Mouse (Mus musculus) limb, embryonic 12.5 days (tissue): Measurements from ENCODE around the gene Calb2. TPM values are rescaled to one million over a fixed set of nuclear protein-coding genes. Genes with fewer than 3 reads are reported as not detected.

Experiments
- ATAC-seq: fragments of 200-750 bp; cut with Nextera tagmentation; 2 replicates; pipeline ENCODE4 v1.8.0; 2017; ENCODE audit warnings: low read depth, moderate TSS enrichment; ENCODE audit not compliant: insufficient number of reproducible peaks, insufficient read depth, low FRiP score, low TSS enrichment
- H3K27ac ChIP-seq: fragments of 300-500 bp; sonication (generic); 2 replicates; pipeline ENCODE4 v1.5.1; 2016; ENCODE audit warnings: mild to moderate bottlenecking, moderate library complexity
- H3K27me3 ChIP-seq: fragments of 300-500 bp; sonication (generic); 2 replicates; pipeline ENCODE4 v1.6.1; 2016; ENCODE audit warnings: mild to moderate bottlenecking, moderate library complexity
- H3K36me3 ChIP-seq: fragments of 300-500 bp; sonication (generic); 2 replicates; pipeline ENCODE4 v1.6.1; 2016; ENCODE audit warnings: mild to moderate bottlenecking, moderate library complexity
- H3K4me1 ChIP-seq: fragments of 300-500 bp; sonication (generic); replicated peaks from 2 replicates; pipeline ENCODE4 v1.6.1; 2016
- H3K4me2 ChIP-seq: fragments of 300-500 bp; sonication (generic); 2 replicates; pipeline ENCODE4 v1.6.1; 2016; ENCODE audit warnings: mild to moderate bottlenecking, moderate library complexity
- H3K4me3 ChIP-seq: fragments of 300-500 bp; sonication (generic); replicated peaks from 2 replicates; pipeline ENCODE4 v1.5.1; 2016; ENCODE audit warnings: mild to moderate bottlenecking
- H3K9ac ChIP-seq: fragments of 300-500 bp; sonication (generic); replicated peaks from 2 replicates; pipeline ENCODE4 v1.6.1; 2016; ENCODE audit warnings: mild to moderate bottlenecking, moderate library complexity
- H3K9me3 ChIP-seq: fragments of 300-500 bp; sonication (generic); 2 replicates; pipeline ENCODE4 v1.6.1; 2016; ENCODE audit warnings: mild to moderate bottlenecking, moderate library complexity
- WGBS: fragments of 180-500 bp; shearing (Covaris S2); methylation state at CpG from one replicate; pipeline ENCODE4 v1.1.7; 2016; 5-methylcytosine and 5-hydroxymethylcytosine counted together
- polyA plus RNA-seq: library from polyadenylated mRNA; unstranded; fragments of >200 nt; fragmentation: Nextera tagmentation; extraction: Ambion mirVana; gene quantifications from 2 replicates; pipeline ENCODE4 v1.2.1, GENCODE M21; 2016

Gene Calb2
- polyA plus RNA-seq, 1 experiment from 2014 or later = 15.5 TPM

GRCm38 (mm10) chr8:110119715-110120114 is 48.3 kb downstream of the Calb2 start:
- 41% methylated on average over 6 of the region's 6 CpGs for WGBS
- Histone ChIP-seq H3K4me2 (no peak overlapping the region), H3K27ac (no peak overlapping the region), H3K9ac (no peak overlapping the region), H3K4me3 (no peak overlapping the region), H3K27me3 (no peaks in the 10 kb centered on the region), H3K9me3 (no peaks in the 10 kb centered on the region), H3K36me3 (no peaks in the 10 kb centered on the region), H3K4me1 (no peaks in the 10 kb centered on the region)
- no peak for ATAC-seq

- Histone ChIP-seq H3K9ac (no peak within 1 kb of the TSS), H3K4me2 (no peak within 1 kb of the TSS), H3K4me3 (no peak within 1 kb of the TSS), H3K9me3 (no peaks in the 10 kb centered on the region), H3K27me3 (no peaks in the 10 kb centered on the region), H3K36me3 (no peaks in the 10 kb centered on the region), H3K4me1 (no peaks in the 10 kb centered on the region), H3K27ac (no peak within 1 kb of the TSS)
- no peak for ATAC-seq
- WGBS = 82% methylated on average over 3 of the region's 3 CpGs
These were observed 65.4 kb downstream of the Calb2 start, which contains the start of gene Gm17720 for GRCm38 (mm10) chr8:110102653-110103052. TSS of gene Gm17720 (minus strand) at chr8:110102753.

- H3K36me3 ChIP-seq = no peaks in the 10 kb centered on the region
- no peak for ATAC-seq
- 87% methylated on average over 15 of the region's 15 CpGs for WGBS
- H3K4me3 ChIP-seq = no peak overlapping the region
- no peak overlapping the region for H3K9ac ChIP-seq
- H3K4me1 ChIP-seq = no peaks in the 10 kb centered on the region
- no peak overlapping the region for H3K4me2 ChIP-seq
- no peaks in the 10 kb centered on the region for H3K27me3 ChIP-seq
- no peaks in the 10 kb centered on the region for H3K9me3 ChIP-seq
- H3K27ac ChIP-seq = no peak overlapping the region
These were observed 66.3 kb downstream of the Calb2 start for GRCm38 (mm10) chr8:110101676-110102075.

GRCm38 (mm10) chr8:110100907-110101306 is 67.1 kb downstream of the Calb2 start, which contains the start of gene Gm21964:
TSS of gene Gm21964 (plus strand) at chr8:110101207.
- ATAC-seq = no peak
- no peak within 1 kb of the TSS for H3K4me2 ChIP-seq
- no peaks in the 10 kb centered on the region for H3K4me1 ChIP-seq
- no peak within 1 kb of the TSS for H3K27ac ChIP-seq
- H3K27me3 ChIP-seq = no peaks in the 10 kb centered on the region
- 80% methylated on average over 12 of the region's 12 CpGs for WGBS
- H3K9ac ChIP-seq = no peak within 1 kb of the TSS
- no peaks in the 10 kb centered on the region for H3K9me3 ChIP-seq
- no peak within 1 kb of the TSS for H3K4me3 ChIP-seq
- H3K36me3 ChIP-seq = no peaks in the 10 kb centered on the region

GRCm38 (mm10) chr8:110091869-110092268 is 76.1 kb downstream of the Calb2 start:
- WGBS = 55% methylated on average over 1 of the region's 1 CpGs
- H3K36me3 ChIP-seq = peaks cover 33% of the 10 kb centered on the region
- no peak overlapping the region for H3K27ac ChIP-seq
- H3K4me3 ChIP-seq = no peak overlapping the region
- H3K9me3 ChIP-seq = peaks cover 14% of the 10 kb centered on the region
- H3K27me3 ChIP-seq = no peaks in the 10 kb centered on the region
- H3K4me1 ChIP-seq = no peaks in the 10 kb centered on the region
- no peak for ATAC-seq
- H3K4me2 ChIP-seq = no peak overlapping the region
- H3K9ac ChIP-seq = no peak overlapping the region

Other genes starting within 250 kb of the Calb2 start
- 0.50 and 0.79 TPM in 2 replicates for gene Marveld3, start 206.0 kb downstream of the Calb2 start, polyA plus RNA-seq
- gene Tat, start 177.8 kb downstream of the Calb2 start, polyA plus RNA-seq = not detected in 2 replicates
- gene Chst4, start 128.5 kb downstream of the Calb2 start, polyA plus RNA-seq = not detected in 2 replicates
- gene Zfp612, start 88.5 kb downstream of the Calb2 start, polyA plus RNA-seq = 12.3 and 13.5 TPM in 2 replicates
- not detected in 2 replicates for gene Gm21964, start 67.0 kb downstream of the Calb2 start, polyA plus RNA-seq
- not detected in 2 replicates for gene Gm17720, start 65.5 kb downstream of the Calb2 start, polyA plus RNA-seq
- gene Cmtr2, start 47.5 kb upstream of the Calb2 start, polyA plus RNA-seq = 9.1 and 9.7 TPM in 2 replicates
- 0.06 and 0.16 TPM in 2 replicates for gene Hydin, start 98.8 kb upstream of the Calb2 start, polyA plus RNA-seq